Mouse (Mus musculus): ENCODE measurements around the gene Oas1d.
"Not testable (repeated sequence)": the region's sequence is repeated elsewhere in the genome, so short reads cannot be mapped to it uniquely, and the experiment has no call there.

Gene Oas1d

GRCm38 (mm10) chr5:120914204-120914603, at the start of gene Oas1d:
Oas1d (plus strand) TSS chr5:120914536.
- DNase-seq (ENCODE audit: low read depth, low spot score) = not testable (repeated sequence)

GRCm38 (mm10) chr5:120865336-120865860, 48.9 kb upstream of the Oas1d start:
- peak; percentile 88 for DNase-seq (ENCODE audit: low read depth, low spot score)

- DNase-seq (ENCODE audit: low read depth, low spot score) = no peak
Measured at GRCm38 (mm10) chr5:120869436-120870015, 44.8 kb upstream of the Oas1d start.

GRCm38 (mm10) chr5:120870081-120870480, 44.3 kb upstream of the Oas1d start:
- no peak for DNase-seq (ENCODE audit: low read depth, low spot score)

- no peak for DNase-seq (ENCODE audit: low read depth, low spot score)
Measured at GRCm38 (mm10) chr5:120870782-120871181, 43.6 kb upstream of the Oas1d start.

GRCm38 (mm10) chr5:120871469-120871868, 42.9 kb upstream of the Oas1d start:
- DNase-seq (ENCODE audit: low read depth, low spot score) = no peak

- not testable (repeated sequence) for DNase-seq (ENCODE audit: low read depth, low spot score)
Measured at GRCm38 (mm10) chr5:120876839-120877238, 37.5 kb upstream of the Oas1d start.

GRCm38 (mm10) chr5:120877407-120877806, 36.9 kb upstream of the Oas1d start:
- DNase-seq (ENCODE audit: low read depth, low spot score) = not testable (repeated sequence)

GRCm38 (mm10) chr5:120878803-120879202, 35.5 kb upstream of the Oas1d start:
- not testable (repeated sequence) for DNase-seq (ENCODE audit: low read depth, low spot score)

- not testable (repeated sequence) for DNase-seq (ENCODE audit: low read depth, low spot score)
Measured at GRCm38 (mm10) chr5:120881681-120882080, 32.7 kb upstream of the Oas1d start.

- peak; percentile 60 for DNase-seq (ENCODE audit: low read depth, low spot score)
Measured at GRCm38 (mm10) chr5:120887413-120887812, 26.9 kb upstream of the Oas1d start, which contains the start of gene Oas1g. Oas1g (minus strand) TSS chr5:120887613.

- DNase-seq (ENCODE audit: low read depth, low spot score) = no peak
Measured at GRCm38 (mm10) chr5:120887831-120888230, 26.5 kb upstream of the Oas1d start.

- peak; percentile 98 for DNase-seq (ENCODE audit: low read depth, low spot score)
Measured at GRCm38 (mm10) chr5:120888294-120888815, 26.0 kb upstream of the Oas1d start.

GRCm38 (mm10) chr5:120890026-120890425, 24.3 kb upstream of the Oas1d start:
- DNase-seq (ENCODE audit: low read depth, low spot score) = no peak

- no peak for DNase-seq (ENCODE audit: low read depth, low spot score)
Measured at GRCm38 (mm10) chr5:120890991-120891390, 23.3 kb upstream of the Oas1d start.

- DNase-seq (ENCODE audit: low read depth, low spot score) = not testable (repeated sequence)
Measured at GRCm38 (mm10) chr5:120891566-120892242, 22.6 kb upstream of the Oas1d start.

- DNase-seq (ENCODE audit: low read depth, low spot score) = peak; percentile 65
Measured at GRCm38 (mm10) chr5:120892243-120892660, 22.1 kb upstream of the Oas1d start.

- not testable (repeated sequence) for DNase-seq (ENCODE audit: low read depth, low spot score)
Measured at GRCm38 (mm10) chr5:120893866-120894265, 20.5 kb upstream of the Oas1d start.

- DNase-seq (ENCODE audit: low read depth, low spot score) = peak; percentile 93
Measured at GRCm38 (mm10) chr5:120894692-120895091, 19.6 kb upstream of the Oas1d start.

- DNase-seq (ENCODE audit: low read depth, low spot score) = peak; percentile 91
Measured at GRCm38 (mm10) chr5:120895231-120895900, 19.0 kb upstream of the Oas1d start.

- no peak for DNase-seq (ENCODE audit: low read depth, low spot score)
Measured at GRCm38 (mm10) chr5:120898307-120898706, 16.0 kb upstream of the Oas1d start.

- DNase-seq (ENCODE audit: low read depth, low spot score) = no peak
Measured at GRCm38 (mm10) chr5:120898726-120899125, 15.6 kb upstream of the Oas1d start.

Measured in ZHBTc4 (cell line).